Mouse (Mus musculus) liver, embryonic 12.5 days (tissue): ENCODE measurements around the gene Shisa6. TPM values are rescaled to one million over a fixed set of nuclear protein-coding genes. Genes with fewer than 3 reads are reported as not detected.
A peak's percentile ranks its signal among the peaks of the same experiment; 100 is the strongest.

Experiments
- ATAC-seq: fragments of 200-750 bp; cut with Nextera tagmentation; 2 replicates; pipeline ENCODE4 v1.8.0; 2017; ENCODE audit warnings: moderate number of reproducible peaks, mild to moderate bottlenecking, moderate library complexity
- H3K27ac ChIP-seq: fragments of 300-500 bp; sonication (generic); 2 replicates; pipeline ENCODE4 v1.5.1; 2016; ENCODE audit warnings: mild to moderate bottlenecking
- H3K27me3 ChIP-seq: fragments of 300-500 bp; sonication (generic); replicated peaks from 2 replicates; pipeline ENCODE4 v1.6.1; 2016; ENCODE audit warnings: mild to moderate bottlenecking, moderate library complexity
- H3K36me3 ChIP-seq: fragments of 300-500 bp; sonication (generic); 2 replicates; pipeline ENCODE4 v1.6.1; 2016; ENCODE audit warnings: mild to moderate bottlenecking, moderate library complexity
- H3K4me1 ChIP-seq: fragments of 300-500 bp; sonication (generic); 2 replicates; pipeline ENCODE4 v1.6.1; 2016
- H3K4me2 ChIP-seq: fragments of 300-500 bp; sonication (generic); 2 replicates; pipeline ENCODE4 v1.6.1; 2016; ENCODE audit warnings: mild to moderate bottlenecking, moderate library complexity
- H3K4me3 ChIP-seq: fragments of 300-500 bp; sonication (generic); 2 replicates; pipeline ENCODE4 v1.5.1; 2016; ENCODE audit warnings: mild to moderate bottlenecking, moderate library complexity
- H3K9ac ChIP-seq: fragments of 300-500 bp; sonication (generic); 2 replicates; pipeline ENCODE4 v1.6.1; 2016; ENCODE audit warnings: mild to moderate bottlenecking, moderate library complexity
- H3K9me3 ChIP-seq: fragments of 300-500 bp; sonication (generic); replicated peaks from 2 replicates; pipeline ENCODE4 v1.6.1; 2016; ENCODE audit warnings: mild to moderate bottlenecking, moderate library complexity
- WGBS: fragments of 180-500 bp; shearing (Covaris S2); methylation state at CpG from one replicate; pipeline ENCODE4 v1.1.7; 2016; ENCODE audit not compliant: insufficient replicate concordance; 5-methylcytosine and 5-hydroxymethylcytosine counted together
- polyA plus RNA-seq: library from polyadenylated mRNA; unstranded; fragments of >200 nt; fragmentation: Nextera tagmentation; extraction: Ambion mirVana; gene quantifications from 2 replicates; pipeline ENCODE4 v1.2.1, GENCODE M21; 2016

Shisa6 gene
- polyA plus RNA-seq: 0.08 TPM in 1 of 2 replicates, not detected in the other

DNA sequence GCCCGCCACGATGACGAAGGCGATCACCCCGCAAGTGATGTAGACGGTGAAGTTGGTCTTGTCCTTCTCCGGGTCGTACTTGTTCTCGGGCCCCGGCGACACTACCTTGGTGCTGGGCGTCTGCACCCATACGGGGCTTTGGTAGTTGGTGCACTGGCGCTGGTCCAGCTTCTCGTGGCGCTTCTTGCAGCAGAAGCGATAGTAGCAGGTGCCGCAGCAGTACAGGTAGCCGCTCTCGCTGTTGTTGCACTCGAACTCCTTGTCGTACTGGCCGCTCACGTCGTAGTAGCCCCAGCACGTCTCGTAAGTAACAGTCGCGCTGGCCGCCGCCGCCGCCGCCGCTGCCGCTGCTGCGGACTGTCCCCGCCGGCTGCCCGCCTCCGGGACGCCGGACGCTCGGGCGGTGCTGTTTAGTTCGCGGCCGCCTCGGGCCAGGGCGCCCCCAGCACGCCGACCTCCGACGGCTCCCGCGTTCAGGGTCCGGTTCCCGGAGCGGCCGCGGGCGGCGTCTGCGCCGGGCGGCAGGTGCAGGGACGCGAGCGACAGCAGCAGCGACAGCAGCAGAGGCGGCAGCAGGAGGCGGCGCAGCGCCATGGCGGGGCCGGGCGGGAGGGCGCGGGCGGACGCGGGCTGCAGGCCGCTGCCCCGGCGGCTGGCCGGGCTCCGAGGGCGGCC, at the start of gene Shisa6:
Gene Shisa6 (minus strand): TSS at position 594 of the 675 bp plus-strand sequence.
- peak within 1 kb of the TSS; percentile 48 for H3K4me3 ChIP-seq
- no peak for ATAC-seq
- peaks cover 82% of the 10 kb centered on the region for H3K27me3 ChIP-seq
- WGBS: 1% methylated on average over 66 of the region's 89 CpGs
- H3K4me2 ChIP-seq: peak within 1 kb of the TSS; percentile 62
- H3K36me3 ChIP-seq: no peaks in the 10 kb centered on the region
- no peak within 1 kb of the TSS for H3K9ac ChIP-seq
- H3K9me3 ChIP-seq: no peaks in the 10 kb centered on the region
- no peak within 1 kb of the TSS for H3K27ac ChIP-seq
- H3K4me1 ChIP-seq: no peaks in the 10 kb centered on the region

DNA sequence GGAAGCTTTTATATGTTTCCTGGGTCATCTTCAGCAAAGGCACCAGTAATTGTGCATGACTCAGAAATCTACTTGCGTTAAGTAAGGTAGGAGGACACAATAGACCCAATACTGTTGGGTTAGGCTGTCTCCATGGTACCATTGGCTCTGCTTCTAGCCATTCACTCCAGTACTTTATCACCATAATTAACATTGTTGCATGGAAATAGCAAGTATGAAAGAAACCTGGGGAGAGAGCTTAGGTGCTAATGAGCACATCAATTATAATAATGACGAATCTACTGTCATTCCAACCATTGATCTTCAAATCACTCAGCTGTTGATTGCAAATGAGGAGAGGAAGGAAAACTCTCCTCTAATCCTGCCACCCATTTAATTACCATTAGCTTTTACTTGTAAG, 48.1 kb upstream of the Shisa6 start:
- Histone ChIP-seq H3K27me3 (0 out of 2 replicates have a peak, but pooled peaks cover 5% of the 10 kb centered on the region), H3K9me3 (no peaks in the 10 kb centered on the region), H3K4me1 (no peaks in the 10 kb centered on the region), H3K9ac (no peak overlapping the region), H3K27ac (no peak overlapping the region), H3K4me3 (no peak overlapping the region), H3K4me2 (no peak overlapping the region), H3K36me3 (no peaks in the 10 kb centered on the region)
- ATAC-seq: no peak
- WGBS: 16% methylated on average over 2 of the region's 2 CpGs

DNA sequence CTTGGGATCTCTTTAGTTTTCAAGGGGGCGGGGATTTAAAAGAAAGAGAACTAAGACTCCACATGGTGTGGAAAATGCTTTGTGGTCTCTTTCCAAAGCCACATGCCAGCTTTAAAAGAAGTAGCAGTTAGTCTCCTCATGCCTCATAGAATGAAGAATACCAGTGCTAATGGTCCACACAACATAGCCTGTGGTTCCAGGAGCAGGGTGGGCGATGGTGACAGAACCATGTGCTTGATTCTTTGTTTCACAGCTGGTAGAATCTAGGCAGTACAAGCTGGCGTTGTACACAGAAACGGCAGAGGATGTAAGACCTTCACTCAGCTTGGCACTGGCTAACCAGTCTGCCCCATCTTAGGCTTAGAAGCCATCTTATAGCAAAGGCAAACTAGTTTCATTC, 43.3 kb upstream of the Shisa6 start:
- no peak overlapping the region for H3K27ac ChIP-seq
- H3K9me3 ChIP-seq: no peaks in the 10 kb centered on the region
- no peak overlapping the region for H3K9ac ChIP-seq
- H3K36me3 ChIP-seq: no peaks in the 10 kb centered on the region
- no peak for ATAC-seq
- H3K4me3 ChIP-seq: no peak overlapping the region
- H3K27me3 ChIP-seq: peaks cover 26% of the 10 kb centered on the region
- H3K4me2 ChIP-seq: no peak overlapping the region
- 55% methylated on average over 4 of the region's 4 CpGs for WGBS
- H3K4me1 ChIP-seq: no peaks in the 10 kb centered on the region

DNA sequence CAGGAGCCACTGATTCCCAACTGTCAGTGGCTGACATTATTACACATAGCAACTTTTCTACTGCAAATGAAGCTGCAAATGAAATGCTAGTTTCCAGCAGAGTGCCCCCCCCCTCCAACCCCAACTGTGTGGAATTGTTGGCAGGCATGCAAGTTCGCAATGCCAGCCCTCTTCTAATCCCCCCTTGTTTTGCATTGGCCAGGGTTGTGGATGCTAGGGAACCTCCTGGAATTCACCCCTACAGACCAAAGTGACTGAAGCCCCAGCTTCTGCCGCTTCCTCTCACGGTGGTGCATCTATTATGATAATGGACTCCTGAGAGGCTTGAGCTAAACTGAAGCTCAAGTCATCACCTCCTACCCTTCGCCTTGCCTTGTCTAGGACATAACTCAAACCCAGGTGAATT, 42.6 kb upstream of the Shisa6 start:
- H3K4me3 ChIP-seq: no peak overlapping the region
- no peak overlapping the region for H3K27ac ChIP-seq
- ATAC-seq: no peak
- H3K9ac ChIP-seq: no peak overlapping the region
- WGBS: 19% methylated on average over 4 of the region's 4 CpGs
- peaks cover 26% of the 10 kb centered on the region for H3K27me3 ChIP-seq
- no peak overlapping the region for H3K4me2 ChIP-seq
- H3K9me3 ChIP-seq: no peaks in the 10 kb centered on the region
- H3K4me1 ChIP-seq: no peaks in the 10 kb centered on the region
- H3K36me3 ChIP-seq: no peaks in the 10 kb centered on the region

DNA sequence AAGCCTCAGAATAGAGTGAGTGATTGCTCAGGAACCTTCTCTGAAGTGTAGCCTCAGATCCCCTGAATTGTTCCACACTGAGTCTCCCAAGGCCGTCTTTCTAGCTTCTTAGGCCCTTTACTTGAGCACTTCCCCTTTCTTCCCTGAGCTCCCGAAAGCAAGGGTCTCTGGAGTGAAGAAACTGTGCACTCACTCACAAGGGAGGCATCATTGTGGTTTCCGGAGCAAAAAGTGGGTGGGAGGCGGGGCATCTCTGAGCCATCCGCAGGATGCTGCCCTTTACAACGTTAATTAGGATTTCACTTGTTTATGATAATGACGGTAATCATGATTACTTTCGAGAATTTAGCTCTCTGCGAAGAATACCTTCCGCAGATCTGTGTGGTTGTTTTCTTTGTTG, 41.6 kb upstream of the Shisa6 start:
- Histone ChIP-seq H3K36me3 (no peaks in the 10 kb centered on the region), H3K9me3 (no peaks in the 10 kb centered on the region), H3K4me1 (no peaks in the 10 kb centered on the region), H3K4me3 (no peak overlapping the region), H3K4me2 (no peak overlapping the region), H3K27me3 (peaks cover 26% of the 10 kb centered on the region), H3K9ac (no peak overlapping the region), H3K27ac (no peak overlapping the region)
- ATAC-seq: no peak
- 2% methylated on average over 10 of the region's 10 CpGs for WGBS

DNA sequence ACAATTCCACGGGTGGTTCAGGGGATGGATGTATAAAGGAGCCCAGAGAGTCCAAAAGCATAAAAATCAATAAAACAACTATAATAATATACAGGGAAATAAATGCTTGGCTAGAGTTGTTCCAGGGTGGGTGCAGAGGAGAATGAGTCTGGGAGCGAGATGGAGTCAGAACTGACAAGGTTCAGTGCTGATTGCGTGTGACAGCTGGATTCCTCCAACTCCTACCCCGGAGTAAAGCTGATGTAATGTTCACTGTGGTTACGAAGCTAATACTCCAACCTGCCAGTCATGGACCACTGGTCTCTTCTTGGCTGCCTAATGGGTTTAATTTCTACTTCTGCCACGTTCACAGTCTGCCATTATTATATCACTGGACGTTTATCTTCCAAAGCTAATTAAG, 36.5 kb upstream of the Shisa6 start:
- no peak overlapping the region for H3K4me3 ChIP-seq
- ATAC-seq: no peak
- H3K27ac ChIP-seq: no peak overlapping the region
- WGBS: 56% methylated on average over 7 of the region's 7 CpGs
- no peaks in the 10 kb centered on the region for H3K36me3 ChIP-seq
- no peak overlapping the region for H3K4me2 ChIP-seq
- H3K9ac ChIP-seq: no peak overlapping the region
- peaks cover 6% of the 10 kb centered on the region; the same call in 1 of the 2 replicates for H3K27me3 ChIP-seq
- no peaks in the 10 kb centered on the region for H3K9me3 ChIP-seq
- no peaks in the 10 kb centered on the region for H3K4me1 ChIP-seq

DNA sequence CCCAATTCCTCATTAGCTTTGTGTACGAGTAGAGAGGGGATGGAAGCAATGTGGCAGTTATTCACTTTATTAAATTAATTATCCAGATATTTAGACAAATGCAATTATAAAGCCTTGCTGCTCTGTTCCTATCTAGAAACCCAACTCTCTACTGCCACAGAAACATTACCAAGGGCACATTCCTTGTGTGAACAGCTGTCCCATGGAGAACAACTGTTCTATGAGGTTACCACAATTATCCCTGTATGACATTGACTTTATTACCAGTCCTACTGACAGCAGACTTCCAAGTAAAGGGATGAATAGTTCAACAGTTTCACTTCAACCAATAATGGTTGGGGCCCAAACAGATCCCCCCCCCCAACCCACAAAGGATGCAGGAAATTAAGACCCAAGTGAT, 12.1 kb upstream of the Shisa6 start:
- no peak overlapping the region for H3K27ac ChIP-seq
- H3K9ac ChIP-seq: no peak overlapping the region
- WGBS: 48% methylated on average over 1 of the region's 1 CpGs
- no peaks in the 10 kb centered on the region for H3K36me3 ChIP-seq
- no peaks in the 10 kb centered on the region for H3K4me1 ChIP-seq
- ATAC-seq: no peak
- H3K9me3 ChIP-seq: no peaks in the 10 kb centered on the region
- no peak overlapping the region for H3K4me3 ChIP-seq
- H3K27me3 ChIP-seq: no peaks in the 10 kb centered on the region
- no peak overlapping the region for H3K4me2 ChIP-seq

DNA sequence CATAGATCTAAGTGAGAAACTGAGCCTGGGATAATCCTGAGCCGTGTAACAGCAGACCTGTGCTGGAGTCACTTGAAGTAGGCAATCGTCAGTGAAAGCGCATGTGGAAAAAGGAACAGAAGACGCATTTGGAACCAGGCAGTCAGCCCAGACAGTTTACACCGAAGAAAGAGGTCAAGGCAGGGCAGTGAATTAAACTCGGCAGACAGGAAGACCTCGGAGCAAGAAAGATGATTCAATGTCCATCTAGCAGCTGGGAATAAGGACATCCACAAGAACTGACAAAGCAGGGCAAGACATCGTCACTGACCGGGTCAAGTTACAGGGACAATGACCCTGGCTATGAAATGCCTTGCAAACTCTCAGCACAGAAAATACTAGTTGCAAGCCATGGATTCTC, 10.1 kb upstream of the Shisa6 start:
- H3K4me3 ChIP-seq: no peak overlapping the region
- no peaks in the 10 kb centered on the region for H3K36me3 ChIP-seq
- no peaks in the 10 kb centered on the region for H3K27me3 ChIP-seq
- H3K9me3 ChIP-seq: no peaks in the 10 kb centered on the region
- WGBS: 72% methylated on average over 9 of the region's 9 CpGs
- no peak overlapping the region for H3K4me2 ChIP-seq
- H3K27ac ChIP-seq: no peak overlapping the region
- H3K4me1 ChIP-seq: no peaks in the 10 kb centered on the region
- no peak for ATAC-seq
- no peak overlapping the region for H3K9ac ChIP-seq

DNA sequence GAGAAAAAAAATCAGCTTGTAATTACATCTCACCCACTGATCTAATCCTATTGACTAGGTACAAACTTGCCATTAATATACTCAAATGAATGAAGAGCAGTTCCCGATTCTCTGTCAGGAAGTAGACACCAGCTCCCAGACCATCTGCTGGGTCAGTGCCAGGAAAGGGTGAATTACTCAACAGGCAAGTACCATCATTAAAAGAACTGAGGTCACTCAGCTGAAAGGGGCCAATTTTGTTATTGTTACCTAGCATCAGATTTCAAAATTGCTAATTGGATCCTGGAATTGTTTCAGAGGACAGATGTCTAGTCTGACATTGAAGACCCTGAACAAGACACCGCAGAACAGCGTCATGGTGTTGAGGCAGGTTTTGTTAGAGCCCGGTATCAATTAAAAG, 9.4 kb upstream of the Shisa6 start:
- Histone ChIP-seq H3K27me3 (no peaks in the 10 kb centered on the region), H3K4me2 (no peak overlapping the region), H3K4me3 (no peak overlapping the region), H3K4me1 (no peaks in the 10 kb centered on the region), H3K9me3 (no peaks in the 10 kb centered on the region), H3K36me3 (no peaks in the 10 kb centered on the region), H3K9ac (no peak overlapping the region), H3K27ac (no peak overlapping the region)
- 72% methylated on average over 4 of the region's 4 CpGs for WGBS
- no peak for ATAC-seq

DNA sequence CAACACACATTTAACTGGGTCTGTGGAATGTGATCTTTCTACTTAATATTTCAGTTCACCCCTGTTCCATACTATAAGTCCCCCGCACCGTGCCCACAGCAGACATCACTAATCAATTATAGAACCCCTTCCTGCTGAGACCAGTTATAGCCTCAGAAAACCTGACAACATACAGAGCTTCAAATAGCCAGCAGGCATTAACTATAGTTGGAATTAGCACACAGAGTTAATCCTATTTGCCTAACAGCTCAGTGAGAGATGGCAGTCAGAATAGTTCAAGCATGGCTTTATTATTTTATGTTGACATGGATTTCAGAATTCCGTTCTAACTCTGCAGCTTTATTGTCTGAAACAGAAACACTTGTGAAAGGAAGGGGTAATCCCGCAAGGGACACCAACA, 8.5 kb upstream of the Shisa6 start:
- no peak overlapping the region for H3K9ac ChIP-seq
- peaks cover 6% of the 10 kb centered on the region; the same call in 1 of the 2 replicates for H3K27me3 ChIP-seq
- H3K4me1 ChIP-seq: no peaks in the 10 kb centered on the region
- 70% methylated on average over 4 of the region's 4 CpGs for WGBS
- ATAC-seq: no peak
- no peak overlapping the region for H3K4me3 ChIP-seq
- H3K4me2 ChIP-seq: no peak overlapping the region
- H3K36me3 ChIP-seq: no peaks in the 10 kb centered on the region
- H3K27ac ChIP-seq: no peak overlapping the region
- H3K9me3 ChIP-seq: no peaks in the 10 kb centered on the region

DNA sequence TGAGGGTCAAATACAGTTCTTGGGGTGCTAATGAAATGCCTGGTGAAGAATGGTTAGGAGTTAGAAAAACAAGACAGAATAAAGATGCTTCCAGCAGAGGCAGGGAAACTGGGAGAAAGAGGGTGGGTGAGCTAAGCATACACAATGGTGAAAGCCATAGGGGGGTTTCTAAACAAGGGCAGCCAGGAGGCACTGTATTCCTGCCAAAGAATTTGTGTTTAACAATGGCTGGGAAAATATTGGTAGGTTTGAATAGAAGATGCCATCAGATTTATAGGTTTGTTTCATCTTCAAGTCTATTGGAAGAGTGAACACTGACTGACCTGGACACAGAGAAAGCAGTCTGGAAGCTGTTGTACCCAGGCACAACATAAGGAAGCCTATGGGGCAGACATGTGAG, 2.4 kb upstream of the Shisa6 start:
- H3K27me3 ChIP-seq: peaks cover 67% of the 10 kb centered on the region
- H3K9ac ChIP-seq: no peak overlapping the region
- no peak for ATAC-seq
- H3K4me3 ChIP-seq: no peak overlapping the region
- H3K9me3 ChIP-seq: no peaks in the 10 kb centered on the region
- no peaks in the 10 kb centered on the region for H3K4me1 ChIP-seq
- no peaks in the 10 kb centered on the region for H3K36me3 ChIP-seq
- H3K4me2 ChIP-seq: no peak overlapping the region
- no peak overlapping the region for H3K27ac ChIP-seq

DNA sequence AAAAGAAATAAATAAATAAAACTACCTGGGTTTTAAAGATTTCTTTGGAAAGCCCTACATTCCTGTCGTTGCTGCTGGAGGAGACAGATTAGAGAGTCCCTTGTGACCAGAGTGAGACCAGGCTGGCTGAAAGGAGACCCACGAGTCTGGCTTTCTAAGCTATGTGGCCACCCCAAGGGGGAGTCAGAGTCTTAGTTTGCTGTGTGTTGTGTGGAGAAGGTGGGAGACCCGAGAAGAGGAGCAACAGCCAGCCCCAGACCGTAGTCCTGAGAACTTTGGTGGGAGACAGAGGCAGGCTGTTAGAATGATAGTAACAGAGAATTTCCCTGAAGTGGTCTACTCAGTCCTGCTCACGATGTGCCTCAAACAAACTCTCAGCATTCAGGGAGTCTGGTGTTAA, 1.6 kb upstream of the Shisa6 start:
- H3K4me1 ChIP-seq: no peaks in the 10 kb centered on the region
- no peaks in the 10 kb centered on the region for H3K9me3 ChIP-seq
- WGBS: 2% methylated on average over 5 of the region's 5 CpGs
- no peak for ATAC-seq
- no peak overlapping the region for H3K4me3 ChIP-seq
- peaks cover 75% of the 10 kb centered on the region for H3K27me3 ChIP-seq
- H3K36me3 ChIP-seq: no peaks in the 10 kb centered on the region
- no peak overlapping the region for H3K9ac ChIP-seq
- H3K4me2 ChIP-seq: no peak overlapping the region
- H3K27ac ChIP-seq: no peak overlapping the region

DNA sequence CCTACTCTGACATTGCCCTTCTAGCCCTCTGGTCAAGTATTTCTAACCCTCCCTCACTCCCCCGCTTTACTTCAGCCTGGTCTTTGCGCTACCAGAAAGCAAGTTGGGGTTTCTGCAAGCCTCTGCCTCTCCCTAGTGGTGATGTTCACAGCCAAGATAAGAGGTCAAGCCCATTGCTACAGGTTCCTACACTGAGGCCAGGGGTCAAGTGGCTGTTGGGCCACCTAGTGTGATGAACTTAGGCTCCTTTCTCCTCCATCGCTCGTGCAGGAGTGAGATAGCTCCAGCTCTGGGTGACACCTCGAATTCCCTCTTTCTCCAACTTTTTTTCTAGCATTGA, 1.2 kb upstream of the Shisa6 start:
- 9% methylated on average over 5 of the region's 5 CpGs for WGBS
- Histone ChIP-seq H3K27me3 (peaks cover 79% of the 10 kb centered on the region), H3K4me2 (peak overlapping the region; percentile 62), H3K36me3 (no peaks in the 10 kb centered on the region), H3K27ac (no peak overlapping the region), H3K4me1 (no peaks in the 10 kb centered on the region), H3K9ac (no peak overlapping the region), H3K4me3 (0 out of 2 replicates have a peak overlapping the region, but pooled peaks have one; percentile 48), H3K9me3 (no peaks in the 10 kb centered on the region)
- ATAC-seq: no peak
